Mouse (Mus musculus) lung, adult 2 months (tissue): ENCODE results near the gene Thsd7b. TPM values are rescaled to one million over a fixed set of nuclear protein-coding genes. Genes with fewer than 3 reads are reported as not detected.

Source experiments
- DNase-seq: peaks from one replicate; pipeline ENCODE4 v3.0.0; 2022
- H3K4me1 ChIP-seq: fragments of 200-500 bp; 2 replicates; pipeline ENCODE4 v1.6.1; 2011; ENCODE audit warnings: low read length; ENCODE audit not compliant: control insufficient read depth, insufficient read depth
- H3K4me3 ChIP-seq: fragments of 200-500 bp; replicated peaks from 2 replicates; pipeline ENCODE3; 2011; ENCODE audit warnings: low read depth, mild to moderate bottlenecking, control low read depth, low read length; ENCODE audit errors: extremely low read depth
- CTCF ChIP-seq: fragments of 200-500 bp; IDR thresholded peaks from 2 replicates; pipeline ENCODE4 v1.5.1; 2011; ENCODE audit warnings: mild to moderate bottlenecking, low read length, control low read depth; ENCODE audit not compliant: insufficient read depth
- POLR2A ChIP-seq: fragments of 200-500 bp; IDR thresholded peaks from 2 replicates; pipeline ENCODE4 v1.6.1; 2011; ENCODE audit warnings: low read depth, mild to moderate bottlenecking, control low read depth, low read length, borderline replicate concordance; ENCODE audit errors: extremely low read depth
- WGBS: fragments of 180-500 bp; shearing (Covaris S2); methylation state at CpG from one replicate; pipeline ENCODE4 v1.1.7; 2018; 5-methylcytosine and 5-hydroxymethylcytosine counted together
- polyA plus RNA-seq: library from polyadenylated mRNA; depleted of rRNA; stranded (reverse); fragments of >200 nt; gene quantifications from 2 replicates; pipeline ENCODE4 v1.2.3, GENCODE M21; 2012; rRNA removed

Gene Thsd7b
- 0.06 and 0.20 TPM in 2 replicates for polyA plus RNA-seq

GRCm38 (mm10) chr1:129272982-129273937, at the start of gene Thsd7b:
TSS of gene Thsd7b (plus strand) at chr1:129273302.
- WGBS = under 1% methylated on average over 45 of the region's 45 CpGs
- no peak for TF ChIP-seq POLR2A
- TF ChIP-seq CTCF = no peak
- no peaks in the 10 kb centered on the region for H3K4me1 ChIP-seq
- H3K4me3 ChIP-seq = no peak within 1 kb of the TSS
- DNase-seq = no peak

GRCm38 (mm10) chr1:129244292-129244691, 28.8 kb upstream of the Thsd7b start:
- no peak for DNase-seq
- TF ChIP-seq CTCF (no peak), POLR2A (no peak)

GRCm38 (mm10) chr1:129250704-129251443, 22.2 kb upstream of the Thsd7b start:
- Histone ChIP-seq H3K4me3 (no peak overlapping the region), H3K4me1 (no peaks in the 10 kb centered on the region)
- TF ChIP-seq CTCF (no peak), POLR2A (no peak)
- no peak for DNase-seq
- WGBS = 54% methylated on average over 6 of the region's 6 CpGs

More at GRCm38 (mm10) chr1:129244292-129244691, 28.8 kb upstream of the Thsd7b start:
- H3K4me1 ChIP-seq = no peaks in the 10 kb centered on the region
- WGBS = 37% methylated on average over 3 of the region's 3 CpGs
- H3K4me3 ChIP-seq = no peak overlapping the region

- TF ChIP-seq CTCF (no peak), POLR2A (no peak)
- Histone ChIP-seq H3K4me3 (no peak overlapping the region), H3K4me1 (no peaks in the 10 kb centered on the region)
- DNase-seq = no peak
- 80% methylated on average over 3 of the region's 3 CpGs for WGBS
These were observed 6.4 kb upstream of the Thsd7b start for GRCm38 (mm10) chr1:129266684-129267083.

GRCm38 (mm10) chr1:129304173-129304572, 31.1 kb downstream of the Thsd7b start:
- WGBS = 85% methylated on average over 1 of the region's 1 CpGs
- no peak for DNase-seq
- TF ChIP-seq POLR2A = no peak
- TF ChIP-seq CTCF = no peak

GRCm38 (mm10) chr1:129324388-129324787, 51.3 kb downstream of the Thsd7b start:
- TF ChIP-seq POLR2A (no peak), CTCF (no peak)
- H3K4me1 ChIP-seq = no peaks in the 10 kb centered on the region
- H3K4me3 ChIP-seq = no peak overlapping the region
- WGBS = 61% methylated on average over 6 of the region's 6 CpGs
- no peak for DNase-seq

More at GRCm38 (mm10) chr1:129304173-129304572, 31.1 kb downstream of the Thsd7b start:
- Histone ChIP-seq H3K4me3 (no peak overlapping the region), H3K4me1 (no peaks in the 10 kb centered on the region)

GRCm38 (mm10) chr1:129324798-129325197, 51.7 kb downstream of the Thsd7b start:
- no peak for DNase-seq

GRCm38 (mm10) chr1:129356631-129357030, 83.5 kb downstream of the Thsd7b start:
- WGBS = 65% methylated on average over 6 of the region's 6 CpGs
- Histone ChIP-seq H3K4me3 (no peak overlapping the region), H3K4me1 (no peaks in the 10 kb centered on the region)
- TF ChIP-seq POLR2A (no peak), CTCF (no peak)
- no peak for DNase-seq

More at GRCm38 (mm10) chr1:129324798-129325197, 51.7 kb downstream of the Thsd7b start:
- TF ChIP-seq POLR2A (no peak), CTCF (no peak)
- Histone ChIP-seq H3K4me1 (no peaks in the 10 kb centered on the region), H3K4me3 (no peak overlapping the region)
- 69% methylated on average over 2 of the region's 2 CpGs for WGBS

- Histone ChIP-seq H3K4me3 (no peak overlapping the region), H3K4me1 (no peaks in the 10 kb centered on the region)
- 75% methylated on average over 2 of the region's 2 CpGs for WGBS
- no peak for TF ChIP-seq CTCF
- no peak for DNase-seq
These were observed 84.3 kb downstream of the Thsd7b start for GRCm38 (mm10) chr1:129357378-129357777.
